Mouse (Mus musculus) kidney, postnatal 36 days (tissue): ENCODE measurements around the gene Nacc2.
A peak's percentile ranks its signal among the peaks of the same experiment; 100 is the strongest.

Source experiments
- DNase-seq, 2 experiments: peaks; one replicate each; pipeline ENCODE4 v3.0.0; 2021 to 2022; ENCODE audit warnings: mixed read lengths in 2 of 2

Nacc2 gene

GRCm38 (mm10) chr2:26091771-26092393 lies 31.1 kb downstream of the Nacc2 start:
- peak in 1 of 2 experiments; percentile 34 for DNase-seq

GRCm38 (mm10) chr2:26090876-26091770 lies 31.9 kb downstream of the Nacc2 start:
- peak in 1 of 2 experiments; percentile 59 for DNase-seq

GRCm38 (mm10) chr2:26089005-26089404 lies 34.0 kb downstream of the Nacc2 start:
- no peak for DNase-seq

GRCm38 (mm10) chr2:26086926-26087600 lies 36.0 kb downstream of the Nacc2 start:
- DNase-seq: no peak

GRCm38 (mm10) chr2:26086505-26086904 lies 36.5 kb downstream of the Nacc2 start:
- DNase-seq: no peak

- DNase-seq: no peak
These were observed 40.1 kb downstream of the Nacc2 start for GRCm38 (mm10) chr2:26082883-26083282.

GRCm38 (mm10) chr2:26080830-26081229 lies 42.2 kb downstream of the Nacc2 start:
- no peak for DNase-seq

GRCm38 (mm10) chr2:26079409-26079808 lies 43.6 kb downstream of the Nacc2 start:
- no peak for DNase-seq

GRCm38 (mm10) chr2:26077068-26077467 lies 46.0 kb downstream of the Nacc2 start:
- DNase-seq: no peak

- DNase-seq: no peak
These were observed 46.9 kb downstream of the Nacc2 start for GRCm38 (mm10) chr2:26076121-26076520.

GRCm38 (mm10) chr2:26074551-26074950 lies 48.5 kb downstream of the Nacc2 start:
- no peak for DNase-seq

- DNase-seq: no peak
These were observed 54.4 kb downstream of the Nacc2 start for GRCm38 (mm10) chr2:26068592-26068991.

- DNase-seq: no peak
These were observed 54.8 kb downstream of the Nacc2 start for GRCm38 (mm10) chr2:26068175-26068574.

GRCm38 (mm10) chr2:26066527-26066926 lies 56.5 kb downstream of the Nacc2 start:
- no peak for DNase-seq

- DNase-seq: no peak
These were observed 60.1 kb downstream of the Nacc2 start for GRCm38 (mm10) chr2:26062742-26063427.

- DNase-seq: no peak
These were observed 60.8 kb downstream of the Nacc2 start for GRCm38 (mm10) chr2:26062241-26062640.

- DNase-seq: no peak
These were observed 61.9 kb downstream of the Nacc2 start for GRCm38 (mm10) chr2:26061018-26061666.

- DNase-seq: no peak
These were observed 66.0 kb downstream of the Nacc2 start for GRCm38 (mm10) chr2:26057053-26057452.

GRCm38 (mm10) chr2:26056226-26056625 lies 66.8 kb downstream of the Nacc2 start:
- no peak for DNase-seq

GRCm38 (mm10) chr2:26055747-26056102 lies 67.3 kb downstream of the Nacc2 start:
- no peak for DNase-seq

- peak; percentile 67 to 81 for DNase-seq
These were observed 67.8 kb downstream of the Nacc2 start for GRCm38 (mm10) chr2:26055046-26055746.

GRCm38 (mm10) chr2:26052806-26053205 lies 70.2 kb downstream of the Nacc2 start:
- no peak for DNase-seq
